Mouse (Mus musculus) heart, postnatal 0 days (tissue): Measurements from ENCODE around the gene Nhlrc4.

Source experiments
- CTCF ChIP-seq: IDR thresholded peaks from 2 replicates; pipeline ENCODE4 v1.5.1; 2016; ENCODE audit warnings: antibody characterized with exemption, control low read depth, low read depth
- EP300 ChIP-seq: IDR thresholded peaks from 2 replicates; pipeline ENCODE4 v1.6.1; 2016; ENCODE audit warnings: antibody characterized with exemption, low read depth

GRCm38 (mm10) chr17:25955736-25956135, 11.0 kb upstream of the Nhlrc4 start:
- TF ChIP-seq CTCF (no peak), EP300 (no peak)
